In genomic region chr2:74753175-74753523, GRCm38 (mm10) we compare ENCODE assay signal across 11 mouse cellular contexts. TPM values are rescaled to one million over a fixed set of nuclear protein-coding genes. Genes with fewer than 3 reads are reported as not detected.
DNase-seq lines count a peak whose midpoint lies in the region; ATAC-seq and TF ChIP-seq lines count a peak whose summit lies in the region.
"Had no signal": no experiment of that assay in that cellular context is flagged by ENCODE, and none has a peak within 500 bp of the region (broad histone marks: within the 10 kb centered on the region; RNA-seq: fewer than 3 reads in every experiment).

No protein-coding gene starts in this region.

- no peaks in the 10 kb centered on the region for H3K9me3 ChIP-seq in heart, embryonic 10.5 days
- H3K9me3 ChIP-seq in midbrain, embryonic 10.5 days (replicated peaks) = no peaks in the 10 kb centered on the region
- no peaks in the 10 kb centered on the region for H3K9me3 ChIP-seq in midbrain, postnatal 0 days (ENCODE audit: low read length)
- H3K9me3 ChIP-seq in limb, embryonic 11.5 days (ENCODE audit: control insufficient read depth, low read length) = no peaks in the 10 kb centered on the region
- H3K9me3 ChIP-seq in stomach, postnatal 0 days (ENCODE audit: control insufficient read depth, low read length) = no peaks in the 10 kb centered on the region

- no peak for ATAC-seq in midbrain, postnatal 0 days (ENCODE audit: low FRiP score)
- peak; percentile 64 for ATAC-seq in limb, embryonic 11.5 days (ENCODE audit: insufficient number of reproducible peaks, low FRiP score, low TSS enrichment, low read depth)
- peak; percentile 40; the same call in 1 of the 2 replicates for ATAC-seq in stomach, postnatal 0 days (ENCODE audit: low FRiP score, low TSS enrichment)

- no peak for DNase-seq in heart, embryonic 10.5 days (ENCODE audit: low spot score)
- no peak for DNase-seq in heart, adult 11 months
- DNase-seq in midbrain, embryonic 10.5 days (ENCODE audit: low spot score) = peak; percentile 52
- no peak for DNase-seq in midbrain, postnatal 0 days (ENCODE audit: low spot score)
- DNase-seq in limb, embryonic 11.5 days (ENCODE audit: low spot score) = no peak
- no peak for DNase-seq in stomach, postnatal 0 days (ENCODE audit: low spot score)
- DNase-seq in cerebellum, adult 11-12 months = no peak
- no peak for DNase-seq in B cell, adult 2 months
- DNase-seq: adrenal gland, postnatal 36 days had no signal

- no peaks in the 10 kb centered on the region for H3K36me3 ChIP-seq in heart, embryonic 10.5 days
- no peaks in the 10 kb centered on the region for H3K36me3 ChIP-seq in midbrain, embryonic 10.5 days
- H3K36me3 ChIP-seq in midbrain, postnatal 0 days (ENCODE audit: insufficient read depth, low read length) = no peaks in the 10 kb centered on the region
- no peaks in the 10 kb centered on the region for H3K36me3 ChIP-seq in limb, embryonic 11.5 days (ENCODE audit: control insufficient read depth, insufficient read depth, low read length)
- H3K36me3 ChIP-seq in stomach, postnatal 0 days (ENCODE audit: control insufficient read depth, insufficient read depth, low read length) = no peaks in the 10 kb centered on the region

- peaks cover 28% of the 10 kb centered on the region for H3K4me1 ChIP-seq in heart, embryonic 10.5 days
- peaks cover 25% of the 10 kb centered on the region for H3K4me1 ChIP-seq in midbrain, embryonic 10.5 days
- no peaks in the 10 kb centered on the region for H3K4me1 ChIP-seq in midbrain, postnatal 0 days (ENCODE audit: insufficient read depth, low read length)
- H3K4me1 ChIP-seq in limb, embryonic 11.5 days (ENCODE audit: control insufficient read depth, insufficient read depth, low read length) = peaks cover 16% of the 10 kb centered on the region; the same call in 1 of the 2 replicates
- no peaks in the 10 kb centered on the region; the same call in 1 of the 2 replicates for H3K4me1 ChIP-seq in stomach, postnatal 0 days (replicated peaks; ENCODE audit: control insufficient read depth, insufficient read depth)

- TF ChIP-seq CTCF in midbrain, postnatal 0 days (IDR thresholded peaks at IDR 0.05) = no peak
- no peak for TF ChIP-seq CTCF in stomach, postnatal 0 days (IDR thresholded peaks at IDR 0.05; ENCODE audit: low read depth)

- peaks cover 93% of the 10 kb centered on the region for H3K27me3 ChIP-seq in heart, embryonic 10.5 days (ENCODE audit: insufficient read depth, poor library complexity, severe bottlenecking)
- H3K27me3 ChIP-seq in midbrain, embryonic 10.5 days (ENCODE audit: low read depth, poor library complexity, severe bottlenecking) = peaks cover 100% of the 10 kb centered on the region
- peaks cover 87% of the 10 kb centered on the region for H3K27me3 ChIP-seq in midbrain, postnatal 0 days (ENCODE audit: insufficient read depth, low read length)
- H3K27me3 ChIP-seq in limb, embryonic 11.5 days (ENCODE audit: control insufficient read depth, insufficient read depth, low read length) = peaks cover 36% of the 10 kb centered on the region
- peaks cover 36% of the 10 kb centered on the region for H3K27me3 ChIP-seq in stomach, postnatal 0 days (ENCODE audit: control insufficient read depth, insufficient read depth, low read length)

- 1% methylated on average over 25 of the region's 25 CpGs for WGBS in heart, embryonic 10.5 days
- WGBS in midbrain, embryonic 10.5 days = 1% methylated on average over 25 of the region's 25 CpGs
- 2% methylated on average over 24 of the region's 25 CpGs for WGBS in midbrain, postnatal 0 days
- WGBS in limb, embryonic 11.5 days = under 1% methylated on average over 25 of the region's 25 CpGs
- WGBS in stomach, postnatal 0 days = 4% methylated on average over 15 of the region's 25 CpGs

- no peak for TF ChIP-seq EP300 in stomach, postnatal 0 days (optimal IDR thresholded peaks at IDR 0.05)

- H3K4me3 ChIP-seq in heart, embryonic 10.5 days = peak overlapping the region; percentile 56
- H3K4me3 ChIP-seq in midbrain, embryonic 10.5 days = peak overlapping the region; percentile 39
- no peak overlapping the region for H3K4me3 ChIP-seq in midbrain, postnatal 0 days (ENCODE audit: low read depth, low read length)
- H3K4me3 ChIP-seq in limb, embryonic 11.5 days (ENCODE audit: low read depth, low read length) = peak overlapping the region; percentile 35
- peak overlapping the region; percentile 29 for H3K4me3 ChIP-seq in stomach, postnatal 0 days (ENCODE audit: low read depth, low read length)

- no peak overlapping the region for H3K9ac ChIP-seq in midbrain, postnatal 0 days (replicated peaks; ENCODE audit: low read length, poor library complexity, severe bottlenecking)
- H3K9ac ChIP-seq in limb, embryonic 11.5 days (ENCODE audit: low read length) = peak overlapping the region; percentile 74
- no peak overlapping the region for H3K9ac ChIP-seq in stomach, postnatal 0 days (ENCODE audit: low read length)

- H3K27ac ChIP-seq in heart, embryonic 10.5 days = peak overlapping the region; percentile 64; the same call in 1 of the 2 replicates
- no peak overlapping the region for H3K27ac ChIP-seq in midbrain, embryonic 10.5 days (replicated peaks)
- no peak overlapping the region for H3K27ac ChIP-seq in midbrain, postnatal 0 days (ENCODE audit: low read depth, low read length)
- H3K27ac ChIP-seq in limb, embryonic 11.5 days (replicated peaks; ENCODE audit: low read depth, low read length) = no peak overlapping the region
- no peak overlapping the region for H3K27ac ChIP-seq in stomach, postnatal 0 days (replicated peaks)

- H3K4me2 ChIP-seq in midbrain, postnatal 0 days (ENCODE audit: low read depth, low read length, poor library complexity, severe bottlenecking) = no peak overlapping the region
- H3K4me2 ChIP-seq in limb, embryonic 11.5 days (ENCODE audit: low read depth, severe bottlenecking) = peak overlapping the region; percentile 75
- peak overlapping the region; percentile 46 for H3K4me2 ChIP-seq in stomach, postnatal 0 days (replicated peaks; ENCODE audit: low read depth)

RNA-seq across cellular contexts. Expression of gene Hoxd1, which starts 9.6 kb away (rescaled TPM):
- 0.22 and 0.49 TPM in 2 replicates for polyA plus RNA-seq in heart, embryonic 10.5 days (2016; fragmentation: Nextera tagmentation; extraction: Ambion mirVana)
- polyA plus RNA-seq in midbrain, embryonic 10.5 days (2016; fragmentation: Nextera tagmentation; extraction: Ambion mirVana) = not detected in 2 replicates
- total RNA-seq in midbrain, postnatal 0 days (2014; rRNA removed) = not detected in 2 replicates
- not detected in 2 replicates for polyA plus RNA-seq in midbrain, postnatal 0 days (2015; fragmentation: Nextera tagmentation; extraction: Ambion mirVana)
- 0.17 and 0.30 TPM in 2 replicates for polyA plus RNA-seq in limb, embryonic 11.5 days (2014; fragmentation: Nextera tagmentation; extraction: Ambion mirVana)
- polyA plus RNA-seq in stomach, postnatal 0 days (2015; fragmentation: Nextera tagmentation; extraction: Ambion mirVana) = not detected in 2 replicates
- total RNA-seq: adrenal gland, postnatal 36 days had no signal
- polyA plus RNA-seq: C2C12 had no signal

RNA-seq across cellular contexts. Expression of gene Gm28230, which starts 26.6 kb away (rescaled TPM):
- polyA plus RNA-seq in heart, embryonic 10.5 days (2016; fragmentation: Nextera tagmentation; extraction: Ambion mirVana) = 0.07 and 0.35 TPM in 2 replicates
- not detected in 2 replicates for polyA plus RNA-seq in midbrain, embryonic 10.5 days (2016; fragmentation: Nextera tagmentation; extraction: Ambion mirVana)
- not detected in 2 replicates for total RNA-seq in midbrain, postnatal 0 days (2014; rRNA removed)
- not detected in 2 replicates for polyA plus RNA-seq in midbrain, postnatal 0 days (2015; fragmentation: Nextera tagmentation; extraction: Ambion mirVana)
- 0.45 and 0.55 TPM in 2 replicates for polyA plus RNA-seq in limb, embryonic 11.5 days (2014; fragmentation: Nextera tagmentation; extraction: Ambion mirVana)
- polyA plus RNA-seq in stomach, postnatal 0 days (2015; fragmentation: Nextera tagmentation; extraction: Ambion mirVana) = not detected in 2 replicates
- total RNA-seq: layer of hippocampus, adult 18-20 months had no signal
- polyA plus RNA-seq: C2C12 had no signal

RNA-seq across cellular contexts. Expression of gene Hoxd4, which starts 41.4 kb away (rescaled TPM):
- 0.29 TPM in 1 of 2 replicates, not detected in the other for polyA plus RNA-seq in heart, embryonic 10.5 days (2016; fragmentation: Nextera tagmentation; extraction: Ambion mirVana)
- polyA plus RNA-seq in midbrain, embryonic 10.5 days (2016; fragmentation: Nextera tagmentation; extraction: Ambion mirVana) = not detected in 2 replicates
- 1.2 TPM in 1 of 2 replicates, not detected in the other for total RNA-seq in midbrain, postnatal 0 days (2014; rRNA removed)
- polyA plus RNA-seq in midbrain, postnatal 0 days (2015; fragmentation: Nextera tagmentation; extraction: Ambion mirVana) = not detected in 2 replicates
- polyA plus RNA-seq in limb, embryonic 11.5 days (2014; fragmentation: Nextera tagmentation; extraction: Ambion mirVana) = 0.84 and 1.9 TPM in 2 replicates
- 0.08 and 0.19 TPM in 2 replicates for polyA plus RNA-seq in stomach, postnatal 0 days (2015; fragmentation: Nextera tagmentation; extraction: Ambion mirVana)
- total RNA-seq: layer of hippocampus, adult 18-20 months had no signal
- polyA plus RNA-seq: C2C12 had no signal

RNA-seq across cellular contexts. Expression of gene Hoxd3, which starts 41.4 kb away (rescaled TPM):
- polyA plus RNA-seq in heart, embryonic 10.5 days (2016; fragmentation: Nextera tagmentation; extraction: Ambion mirVana) = 0.73 and 2.9 TPM in 2 replicates
- polyA plus RNA-seq in midbrain, embryonic 10.5 days (2016; fragmentation: Nextera tagmentation; extraction: Ambion mirVana) = 0.06 TPM in 1 of 2 replicates, not detected in the other
- total RNA-seq in midbrain, postnatal 0 days (2014; rRNA removed) = 11.6 TPM in 1 of 2 replicates, not detected in the other
- not detected in 2 replicates for polyA plus RNA-seq in midbrain, postnatal 0 days (2015; fragmentation: Nextera tagmentation; extraction: Ambion mirVana)
- 1.2 and 1.4 TPM in 2 replicates for polyA plus RNA-seq in limb, embryonic 11.5 days (2014; fragmentation: Nextera tagmentation; extraction: Ambion mirVana)
- polyA plus RNA-seq in stomach, postnatal 0 days (2015; fragmentation: Nextera tagmentation; extraction: Ambion mirVana) = 1.3 and 1.5 TPM in 2 replicates
- total RNA-seq: layer of hippocampus, adult 18-20 months had no signal
- polyA plus RNA-seq: C2C12 had no signal

RNA-seq across cellular contexts. Expression of gene Hoxd8, which starts 48.7 kb away (rescaled TPM):
- 0.09 and 1.3 TPM in 2 replicates for polyA plus RNA-seq in heart, embryonic 10.5 days (2016; fragmentation: Nextera tagmentation; extraction: Ambion mirVana)
- polyA plus RNA-seq in midbrain, embryonic 10.5 days (2016; fragmentation: Nextera tagmentation; extraction: Ambion mirVana) = not detected in 2 replicates
- total RNA-seq in midbrain, postnatal 0 days (2014; rRNA removed) = 0.05 TPM in 1 of 2 replicates, not detected in the other
- polyA plus RNA-seq in midbrain, postnatal 0 days (2015; fragmentation: Nextera tagmentation; extraction: Ambion mirVana) = not detected in 2 replicates
- polyA plus RNA-seq in limb, embryonic 11.5 days (2014; fragmentation: Nextera tagmentation; extraction: Ambion mirVana) = 11.6 and 13.1 TPM in 2 replicates
- 1.3 TPM in 2 replicates for polyA plus RNA-seq in stomach, postnatal 0 days (2015; fragmentation: Nextera tagmentation; extraction: Ambion mirVana)
- total RNA-seq: layer of hippocampus, adult 18-20 months had no signal
- polyA plus RNA-seq: C2C12 had no signal
